Mouse (Mus musculus) left cerebral cortex, postnatal 4 days (tissue): ENCODE data around the gene Fam78b. TPM values are rescaled to one million over a fixed set of nuclear protein-coding genes. Genes with fewer than 3 reads are reported as not detected.

Source experiments
- DNase-seq: peaks from one replicate; pipeline ENCODE4 v3.0.0-alpha.2; 2022
- intact Hi-C: fragments of 180-260 bp; cut with DNase I; formaldehyde crosslinking; loops from one replicate; pipeline ENCODE4 v1.15.1; 2025
- total RNA-seq, 2 experiments: library from RNA; stranded (reverse); gene quantifications; 2 replicates each; pipeline ENCODE4 v1.2.3; 2021

Fam78b gene
- total RNA-seq, 2 experiments from 2014 or later = 59.1 to 68.6 TPM

- intact Hi-C loops = no loop called here
- DNase-seq = no peak
These were observed 84.2 kb downstream of the Fam78b start for GRCm38 (mm10) chr1:167085461-167085860.

- no peak for DNase-seq
- intact Hi-C loops = no loop called here
These were observed 89.2 kb downstream of the Fam78b start for GRCm38 (mm10) chr1:167090466-167090865.

GRCm38 (mm10) chr1:167093551-167093950, 92.3 kb downstream of the Fam78b start:
- intact Hi-C loops = no loop called here
- no peak for DNase-seq

GRCm38 (mm10) chr1:167094589-167095148, 93.5 kb downstream of the Fam78b start:
- DNase-seq = no peak
- intact Hi-C loops = no loop called here

- peak; percentile 32 for DNase-seq
- intact Hi-C loops = no loop called here
These were observed 97.5 kb downstream of the Fam78b start for GRCm38 (mm10) chr1:167098741-167099140.

- DNase-seq = no peak
- intact Hi-C loops = no loop called here
These were observed 100.8 kb downstream of the Fam78b start for GRCm38 (mm10) chr1:167102046-167102445.

GRCm38 (mm10) chr1:167102566-167102965, 101.3 kb downstream of the Fam78b start:
- no peak for DNase-seq
- intact Hi-C loops = no loop called here

- intact Hi-C loops = no loop called here
- no peak for DNase-seq
These were observed 103.9 kb downstream of the Fam78b start for GRCm38 (mm10) chr1:167104956-167105626.

GRCm38 (mm10) chr1:167105916-167106315, 104.7 kb downstream of the Fam78b start:
- intact Hi-C loops = no loop called here
- no peak for DNase-seq

- no peak for DNase-seq
- intact Hi-C loops = no loop called here
These were observed 107.8 kb downstream of the Fam78b start for GRCm38 (mm10) chr1:167108973-167109509.

GRCm38 (mm10) chr1:167114363-167115050, 113.3 kb downstream of the Fam78b start:
- intact Hi-C loops = no loop called here
- peak; percentile 21 for DNase-seq

- intact Hi-C loops = no loop called here
- peak; percentile 65 for DNase-seq
These were observed 113.9 kb downstream of the Fam78b start for GRCm38 (mm10) chr1:167115121-167115520.

GRCm38 (mm10) chr1:167116733-167117132, 115.5 kb downstream of the Fam78b start:
- no peak for DNase-seq
- intact Hi-C loops = no loop called here

- intact Hi-C loops = no loop called here
- no peak for DNase-seq
These were observed 117.8 kb downstream of the Fam78b start for GRCm38 (mm10) chr1:167118971-167119370.

- intact Hi-C loops = no loop called here
- DNase-seq = peak; percentile 32
These were observed 118.2 kb downstream of the Fam78b start for GRCm38 (mm10) chr1:167119439-167119838.

- intact Hi-C loops = no loop called here
- DNase-seq = no peak
These were observed 121.2 kb downstream of the Fam78b start for GRCm38 (mm10) chr1:167122436-167122835.

GRCm38 (mm10) chr1:167123551-167123950, 122.3 kb downstream of the Fam78b start:
- DNase-seq = no peak
- intact Hi-C loops = no loop called here

- DNase-seq = no peak
- intact Hi-C loops = no loop called here
These were observed 124.7 kb downstream of the Fam78b start for GRCm38 (mm10) chr1:167125870-167126269.

- intact Hi-C loops = no loop called here
- DNase-seq = no peak
These were observed 125.1 kb downstream of the Fam78b start for GRCm38 (mm10) chr1:167126292-167126691.

- no peak for DNase-seq
- intact Hi-C loops = no loop called here
These were observed 134.5 kb downstream of the Fam78b start for GRCm38 (mm10) chr1:167135748-167136147.
